Mouse (Mus musculus) forebrain, embryonic 16.5 days (tissue): Measurements from ENCODE around the gene D2hgdh. TPM values are rescaled to one million over a fixed set of nuclear protein-coding genes. Genes with fewer than 3 reads are reported as not detected.
"Not testable (repeated sequence)": the region's sequence is repeated elsewhere in the genome, so short reads cannot be mapped to it uniquely, and the experiment has no call there.

ENCODE experiments used
- ATAC-seq: fragments of 200-750 bp; cut with Nextera tagmentation; 2 replicates; pipeline ENCODE4 v1.8.0; 2017; ENCODE audit warnings: mild to moderate bottlenecking, moderate library complexity
- H3K27ac ChIP-seq: fragments of 300-500 bp; sonication (generic); 2 replicates; pipeline ENCODE4 v1.5.1; 2014; ENCODE audit warnings: low read length, control low read depth
- H3K27me3 ChIP-seq: fragments of 300-500 bp; sonication (generic); replicated peaks from 2 replicates; pipeline ENCODE4 v1.6.1; 2014; ENCODE audit warnings: low read length; ENCODE audit not compliant: control insufficient read depth, insufficient read depth
- H3K36me3 ChIP-seq: fragments of 300-500 bp; sonication (generic); 2 replicates; pipeline ENCODE4 v1.6.1; 2014; ENCODE audit not compliant: control insufficient read depth, insufficient read depth
- H3K4me1 ChIP-seq: fragments of 300-500 bp; sonication (generic); replicated peaks from 2 replicates; pipeline ENCODE4 v1.6.1; 2014; ENCODE audit warnings: low read length; ENCODE audit not compliant: control insufficient read depth, insufficient read depth
- H3K4me2 ChIP-seq: fragments of 300-500 bp; sonication (generic); 2 replicates; pipeline ENCODE4 v1.6.1; 2014; ENCODE audit warnings: mild to moderate bottlenecking, low read length, control low read depth
- H3K4me3 ChIP-seq: fragments of 300-500 bp; sonication (generic); replicated peaks from 2 replicates; pipeline ENCODE4 v1.5.1; 2014; ENCODE audit warnings: mild to moderate bottlenecking, low read length, control low read depth
- H3K9ac ChIP-seq: fragments of 300-500 bp; sonication (generic); replicated peaks from 2 replicates; pipeline ENCODE4 v1.6.1; 2014; ENCODE audit warnings: low read depth, low read length, control low read depth
- H3K9me3 ChIP-seq: fragments of 300-500 bp; sonication (generic); 2 replicates; pipeline ENCODE4 v1.6.1; 2016; ENCODE audit warnings: low read length; ENCODE audit not compliant: control insufficient read depth
- WGBS: fragments of 180-500 bp; shearing (Covaris S2); extraction: QIAGEN DNeasy Blood & Tissue Kit; methylation state at CpG from one replicate; pipeline ENCODE4 v1.1.7; 2014; 5-methylcytosine and 5-hydroxymethylcytosine counted together
- polyA plus RNA-seq: library from polyadenylated mRNA; unstranded; fragments of >200 nt; fragmentation: Nextera tagmentation; extraction: Ambion mirVana; gene quantifications from 2 replicates; pipeline ENCODE4 v1.2.1, GENCODE M21; 2015

The D2hgdh gene
- polyA plus RNA-seq, 1 experiment from 2014 or later: 19.5 TPM

DNA sequence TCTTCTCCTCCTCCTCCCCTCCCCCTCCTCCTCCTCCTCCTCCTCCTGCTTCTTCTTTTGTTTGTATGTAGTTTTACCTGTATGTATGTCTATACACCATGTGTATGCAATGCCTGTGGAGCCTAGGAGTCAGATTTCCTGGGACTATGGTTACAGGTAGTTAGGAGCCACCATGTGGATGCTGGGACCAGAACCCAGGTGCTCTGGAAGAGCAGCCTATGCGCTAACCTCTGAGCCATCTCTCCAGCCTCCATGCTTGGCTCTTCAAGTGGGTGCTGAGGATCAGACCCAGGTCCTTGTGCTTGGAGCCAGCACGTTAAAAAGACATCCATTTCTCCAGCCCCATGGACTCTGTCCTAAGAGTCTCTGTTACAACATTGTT is 11.8 kb downstream of the D2hgdh start:
- Histone ChIP-seq H3K36me3 (no peaks in the 10 kb centered on the region; the same call in 1 of the 2 replicates), H3K4me1 (no peaks in the 10 kb centered on the region), H3K9ac (no peak overlapping the region), H3K4me3 (no peak overlapping the region), H3K27me3 (no peaks in the 10 kb centered on the region), H3K4me2 (no peak overlapping the region), H3K9me3 (no peaks in the 10 kb centered on the region), H3K27ac (no peak overlapping the region)
- no peak for ATAC-seq
- WGBS: 96% methylated on average over 2 of the region's 2 CpGs

DNA sequence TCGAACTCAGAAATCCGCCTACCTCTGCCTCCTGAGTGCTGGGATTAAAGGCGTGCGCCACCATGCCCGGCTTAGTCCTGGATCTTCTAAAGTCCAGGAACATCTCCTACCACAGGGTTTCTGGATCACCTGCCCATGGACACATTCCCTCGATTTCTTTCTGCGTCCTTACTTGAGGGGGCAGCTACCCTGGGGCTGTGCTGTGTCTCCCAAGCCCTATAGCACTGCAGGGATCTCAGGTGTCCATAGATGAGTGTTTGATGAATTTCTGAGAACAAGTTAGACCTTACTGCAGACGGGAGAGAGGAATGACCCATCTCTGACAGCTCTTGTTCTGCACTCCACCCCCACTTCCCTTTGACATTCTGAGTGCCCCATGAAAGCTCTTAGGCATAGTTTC is 12.6 kb downstream of the D2hgdh start:
- H3K9ac ChIP-seq: no peak overlapping the region
- no peak overlapping the region for H3K4me3 ChIP-seq
- ATAC-seq: no peak
- H3K9me3 ChIP-seq: no peaks in the 10 kb centered on the region
- no peak overlapping the region for H3K4me2 ChIP-seq
- H3K27me3 ChIP-seq: no peaks in the 10 kb centered on the region
- WGBS: 96% methylated on average over 8 of the region's 8 CpGs
- H3K27ac ChIP-seq: no peak overlapping the region
- H3K36me3 ChIP-seq: no peaks in the 10 kb centered on the region; the same call in 1 of the 2 replicates
- no peaks in the 10 kb centered on the region for H3K4me1 ChIP-seq

DNA sequence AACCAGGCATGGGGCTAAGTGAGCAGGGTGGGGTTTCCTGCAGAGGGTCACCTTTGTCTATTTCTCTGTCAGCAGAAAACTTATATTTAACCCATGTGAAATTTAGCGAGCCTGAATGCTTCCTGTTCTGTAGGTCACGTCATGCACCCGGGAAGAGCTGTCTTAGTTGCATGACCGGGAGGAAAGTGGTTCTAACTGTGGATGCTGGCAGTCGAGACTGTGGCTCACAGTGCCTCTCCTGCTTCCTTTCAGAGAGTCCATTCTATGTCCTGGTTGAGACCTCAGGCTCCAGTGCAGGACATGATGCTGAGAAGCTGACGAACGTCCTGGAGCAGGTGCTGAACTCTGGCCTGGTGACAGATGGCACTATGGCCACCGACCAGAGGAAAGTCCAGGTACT is 13.9 kb downstream of the D2hgdh start:
- H3K9me3 ChIP-seq, H3K9ac ChIP-seq, H3K4me3 ChIP-seq, H3K4me2 ChIP-seq, H3K4me1 ChIP-seq, H3K27ac ChIP-seq, H3K36me3 ChIP-seq, H3K27me3 ChIP-seq, ATAC-seq: not testable (repeated sequence)
- WGBS: 92% methylated on average over 7 of the region's 8 CpGs

DNA sequence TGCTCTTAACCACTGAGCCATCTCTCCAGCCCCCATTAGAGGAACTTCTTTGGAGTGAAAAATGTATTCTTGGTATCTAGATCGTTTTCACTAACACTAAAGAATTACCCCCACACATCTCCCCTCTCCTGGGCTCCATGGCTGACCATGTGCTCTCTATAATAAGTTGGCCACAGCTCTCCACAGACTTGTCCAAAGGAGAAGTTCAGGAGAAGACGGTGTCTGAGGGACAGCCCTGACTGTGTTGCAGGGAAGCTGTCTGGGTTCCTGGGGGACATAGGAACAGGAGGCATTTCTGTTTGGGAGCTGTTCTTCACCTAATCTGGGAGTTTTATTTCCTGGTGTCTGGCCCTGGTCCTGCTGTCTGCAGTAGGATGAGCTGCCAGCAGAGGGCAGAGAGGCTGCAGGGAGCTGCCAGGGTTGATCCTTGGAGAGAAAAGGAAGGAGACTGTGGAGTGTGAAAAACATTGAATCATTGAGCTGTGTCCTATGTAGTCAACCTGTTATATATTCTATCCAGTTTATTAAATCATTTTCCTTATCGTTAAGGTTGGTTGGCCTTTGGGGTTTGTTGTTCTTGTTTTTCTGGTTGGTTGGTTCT is 21.2 kb downstream of the D2hgdh start:
- WGBS: 67% methylated on average over 1 of the region's 3 CpGs
- H3K9ac ChIP-seq, H3K36me3 ChIP-seq, H3K9me3 ChIP-seq, H3K27me3 ChIP-seq, H3K27ac ChIP-seq, H3K4me1 ChIP-seq, H3K4me3 ChIP-seq, H3K4me2 ChIP-seq: not testable (repeated sequence)
- ATAC-seq: peak; percentile 67; the same call in 1 of the 2 replicates

DNA sequence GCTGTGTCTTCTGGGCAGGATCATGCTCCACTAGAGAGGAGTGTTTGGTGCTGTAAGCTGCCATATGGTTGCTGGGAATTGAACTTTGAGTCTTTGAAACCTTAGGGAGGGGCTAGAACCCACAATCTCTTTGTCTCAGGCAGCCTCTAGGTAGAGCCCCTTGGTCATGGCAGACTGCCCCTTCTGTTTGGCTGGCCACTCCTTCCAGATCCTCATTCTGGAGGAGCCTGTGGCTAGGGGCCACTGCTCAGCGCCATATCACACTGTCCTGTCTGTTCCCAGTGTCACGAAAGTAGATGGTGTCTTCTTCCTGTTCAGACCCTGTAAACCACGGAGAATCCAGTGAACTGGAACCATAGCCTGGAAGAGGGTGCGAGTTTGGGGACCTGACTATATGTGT is 31.1 kb downstream of the D2hgdh start:
- not testable (repeated sequence) for ATAC-seq, H3K9me3 ChIP-seq, H3K9ac ChIP-seq, H3K4me1 ChIP-seq, H3K27me3 ChIP-seq, H3K4me3 ChIP-seq, H3K4me2 ChIP-seq, H3K27ac ChIP-seq, H3K36me3 ChIP-seq
- 90% methylated on average over 4 of the region's 4 CpGs for WGBS

DNA sequence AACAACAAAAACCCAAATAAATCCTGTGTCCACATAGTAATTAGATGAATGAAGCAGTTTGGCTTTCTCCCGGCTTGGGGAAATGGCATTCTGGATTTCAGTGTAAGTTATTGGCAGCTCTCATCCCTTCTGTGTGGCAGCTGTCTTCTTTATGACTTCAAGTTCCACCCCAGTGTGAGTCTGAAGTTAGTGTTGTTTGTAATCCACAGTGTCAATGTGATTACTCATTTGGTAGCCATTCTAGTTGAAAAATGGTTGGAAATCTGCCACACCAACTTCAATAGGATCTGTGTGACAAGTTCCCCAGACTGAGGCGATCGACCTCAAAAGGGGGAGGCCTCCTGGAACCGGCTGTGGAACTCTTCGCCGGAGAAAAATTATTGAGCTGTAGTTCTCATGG is 32.7 kb downstream of the D2hgdh start:
- H3K36me3 ChIP-seq: no peaks in the 10 kb centered on the region
- H3K4me2 ChIP-seq: no peak overlapping the region
- no peaks in the 10 kb centered on the region for H3K27me3 ChIP-seq
- H3K4me3 ChIP-seq: no peak overlapping the region
- no peaks in the 10 kb centered on the region for H3K9me3 ChIP-seq
- no peak overlapping the region for H3K27ac ChIP-seq
- 33% methylated on average over 6 of the region's 6 CpGs for WGBS
- ATAC-seq: no peak
- no peaks in the 10 kb centered on the region; the same call in 1 of the 2 replicates for H3K4me1 ChIP-seq
- H3K9ac ChIP-seq: no peak overlapping the region

GRCm38 (mm10) chr1:93857991-93858390 is 33.3 kb downstream of the D2hgdh start:
- Histone ChIP-seq H3K4me3 (no peak overlapping the region), H3K4me1 (no peaks in the 10 kb centered on the region; the same call in 1 of the 2 replicates), H3K9ac (no peak overlapping the region), H3K27ac (no peak overlapping the region), H3K4me2 (no peak overlapping the region), H3K9me3 (no peaks in the 10 kb centered on the region), H3K27me3 (no peaks in the 10 kb centered on the region), H3K36me3 (no peaks in the 10 kb centered on the region)
- no peak for ATAC-seq
- WGBS: 80% methylated on average over 3 of the region's 3 CpGs

DNA sequence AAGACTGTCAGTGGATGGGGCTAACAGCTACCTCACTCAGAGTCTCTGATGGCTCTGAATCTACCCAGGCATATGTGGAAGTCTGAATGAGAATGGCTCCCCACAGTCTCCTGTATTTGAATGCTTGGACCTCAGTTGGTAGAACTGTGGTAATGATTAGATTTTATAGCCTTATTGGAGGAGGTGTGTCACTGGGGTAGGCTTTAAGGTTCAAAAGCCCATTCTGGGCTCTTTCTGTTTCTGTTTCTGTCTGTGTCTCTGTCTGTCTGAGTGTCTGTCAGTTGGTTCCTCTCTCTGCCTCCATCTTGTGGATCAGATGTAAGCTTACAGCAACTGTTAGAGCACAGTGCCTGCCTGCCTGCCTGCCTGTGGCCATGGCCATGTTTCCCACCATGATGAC is 34.9 kb downstream of the D2hgdh start:
- Histone ChIP-seq H3K27ac (no peak overlapping the region), H3K4me3 (no peak overlapping the region), H3K27me3 (no peaks in the 10 kb centered on the region), H3K36me3 (no peaks in the 10 kb centered on the region), H3K9ac (no peak overlapping the region), H3K4me2 (no peak overlapping the region), H3K4me1 (no peaks in the 10 kb centered on the region; the same call in 1 of the 2 replicates), H3K9me3 (no peaks in the 10 kb centered on the region)
- ATAC-seq: no peak

GRCm38 (mm10) chr1:93861048-93861447 is 36.3 kb downstream of the D2hgdh start, which contains the start of gene Gal3st2:
Gene Gal3st2 (plus strand): TSS chr1:93861306.
- H3K4me1 ChIP-seq, H3K27me3 ChIP-seq, H3K9me3 ChIP-seq, H3K4me2 ChIP-seq, ATAC-seq, H3K27ac ChIP-seq, H3K4me3 ChIP-seq, H3K36me3 ChIP-seq, H3K9ac ChIP-seq: not testable (repeated sequence)
- WGBS: 68% methylated on average over 2 of the region's 2 CpGs

DNA sequence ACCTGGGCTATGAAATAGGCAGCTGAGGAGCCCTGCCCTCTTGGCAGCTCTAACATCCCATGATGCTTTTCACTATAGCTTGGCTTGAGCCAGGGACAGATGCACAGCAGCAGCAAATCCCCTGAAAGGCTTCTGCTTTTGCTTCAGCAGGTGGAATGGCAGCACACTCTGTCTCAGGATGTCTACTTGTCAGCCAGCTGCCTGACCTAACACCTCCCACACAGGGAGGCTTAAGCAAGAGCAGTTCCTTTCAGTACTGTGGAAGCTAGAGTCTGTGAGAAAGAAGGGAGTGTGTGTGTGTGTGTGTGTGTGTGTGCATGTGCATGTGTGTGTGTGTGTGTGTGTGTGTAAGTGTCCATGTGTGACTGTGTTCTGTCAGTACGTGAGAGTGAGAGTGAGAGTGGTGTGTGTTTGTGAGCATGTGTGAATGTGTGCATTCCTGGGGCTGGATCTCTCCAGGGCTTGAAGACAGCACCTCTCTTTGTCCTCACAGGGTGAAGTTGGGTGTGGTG is 46.9 kb downstream of the D2hgdh start:
- H3K4me3 ChIP-seq, H3K4me1 ChIP-seq, H3K27me3 ChIP-seq, H3K4me2 ChIP-seq, H3K9ac ChIP-seq, H3K36me3 ChIP-seq, H3K9me3 ChIP-seq, ATAC-seq, H3K27ac ChIP-seq: not testable (repeated sequence)
- 80% methylated on average over 1 of the region's 1 CpGs for WGBS
